Mouse (Mus musculus): ENCODE results near the gene Ccnc.
"Not testable (repeated sequence)": the region's sequence is repeated elsewhere in the genome, so short reads cannot be mapped to it uniquely, and the experiment has no call there.

The Ccnc gene

GRCm38 (mm10) chr4:21722752-21723334, 4.7 kb upstream of the Ccnc start:
- DNase-seq (ENCODE audit: inconsistent age in 2 of 2, low spot score in 1 of 2) = no peak

DNA sequence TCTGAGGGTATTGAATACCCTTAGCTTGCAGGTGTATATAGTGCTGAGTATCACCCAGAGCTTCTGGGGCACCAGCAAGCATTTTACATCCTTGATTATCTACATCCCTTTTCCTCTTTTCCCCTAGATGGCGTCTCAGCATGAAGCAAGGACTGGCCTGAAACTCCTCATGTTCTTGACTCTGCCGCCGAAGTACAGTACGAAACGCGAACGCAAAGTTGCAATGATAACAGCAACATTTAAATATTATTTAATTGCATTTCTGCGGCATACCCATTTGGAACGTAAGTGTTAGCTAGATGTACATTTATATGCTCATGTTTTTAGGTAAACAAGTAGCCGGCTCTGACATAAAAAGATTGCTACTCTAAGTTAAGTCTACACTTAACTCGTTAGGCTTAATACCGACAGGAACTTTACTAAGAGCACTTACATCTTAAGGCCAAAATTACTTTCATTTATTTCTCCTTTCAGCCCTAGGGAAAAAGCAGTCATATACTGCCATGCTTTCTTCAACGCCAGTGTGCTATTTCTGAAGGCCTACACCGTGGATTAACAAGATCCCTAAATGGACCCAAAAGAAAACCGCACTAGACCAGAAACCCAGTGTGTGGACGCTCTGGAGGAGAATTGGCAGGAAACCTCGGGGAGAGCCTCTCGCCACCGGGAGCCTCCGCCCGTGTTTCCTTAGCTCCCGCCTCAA, 438 bp upstream of the Ccnc start:
- peak; percentile 36 to 84 for DNase-seq (ENCODE audit: inconsistent age in 2 of 2, low spot score in 1 of 2)

- DNase-seq (ENCODE audit: inconsistent age in 2 of 2, low spot score in 1 of 2) = peak in 1 of 2 experiments; percentile 51
These were observed 11.7 kb downstream of the Ccnc start for GRCm38 (mm10) chr4:21739169-21739568.

DNA sequence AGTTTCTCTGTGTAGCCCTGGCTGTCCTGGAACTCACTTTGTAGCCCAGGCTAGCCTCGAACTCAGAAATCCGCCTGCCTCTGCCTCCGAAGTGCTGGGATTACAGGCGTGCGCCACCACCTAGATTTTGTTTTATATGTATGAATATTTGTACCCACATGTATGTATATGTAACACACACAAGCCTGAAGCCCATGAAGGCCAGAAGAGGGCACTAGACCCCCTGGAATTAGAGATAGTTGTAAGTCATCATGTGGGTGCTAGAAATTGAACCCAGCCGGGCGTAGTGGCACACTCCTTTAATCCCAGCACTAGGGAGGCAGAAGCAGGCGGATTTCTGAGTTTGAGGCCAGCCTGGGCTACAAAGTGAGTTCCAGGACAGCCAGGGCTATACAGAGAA, 16.6 kb downstream of the Ccnc start:
- DNase-seq (ENCODE audit: inconsistent age in 2 of 2, low spot score in 1 of 2) = not testable (repeated sequence)

GRCm38 (mm10) chr4:21745723-21746122, 18.2 kb downstream of the Ccnc start:
- no peak for DNase-seq (ENCODE audit: inconsistent age in 2 of 2, low spot score in 1 of 2)

GRCm38 (mm10) chr4:21755123-21755789, 27.8 kb downstream of the Ccnc start:
- no peak for DNase-seq (ENCODE audit: inconsistent age in 2 of 2, low spot score in 1 of 2)

DNA sequence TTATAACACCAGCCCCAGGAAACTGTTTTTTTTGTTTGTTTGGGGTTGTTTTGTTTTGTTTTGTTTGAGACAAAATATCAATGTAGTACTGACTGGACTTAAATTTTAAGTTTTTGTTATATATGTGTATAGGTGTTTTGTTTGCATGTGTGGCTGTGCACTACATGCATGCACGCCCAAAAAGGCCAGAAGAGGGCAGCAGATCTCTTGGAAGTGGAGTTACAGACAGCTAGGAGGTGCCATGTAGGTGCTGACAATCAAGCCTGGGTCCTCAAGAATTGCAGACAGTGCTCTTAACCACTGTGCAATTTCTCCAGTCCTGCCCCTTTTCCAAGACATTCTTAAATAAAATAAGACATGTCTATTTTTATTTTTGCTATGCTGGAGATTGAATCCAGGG, 31.4 kb downstream of the Ccnc start:
- no peak for DNase-seq (ENCODE audit: inconsistent age in 2 of 2, low spot score in 1 of 2)

- DNase-seq (ENCODE audit: inconsistent age in 2 of 2, low spot score in 1 of 2) = no peak
These were observed 34.1 kb downstream of the Ccnc start for GRCm38 (mm10) chr4:21761416-21762160.

- no peak for DNase-seq (ENCODE audit: inconsistent age in 2 of 2, low spot score in 1 of 2)
These were observed 36.3 kb downstream of the Ccnc start for GRCm38 (mm10) chr4:21763827-21764226.

DNA sequence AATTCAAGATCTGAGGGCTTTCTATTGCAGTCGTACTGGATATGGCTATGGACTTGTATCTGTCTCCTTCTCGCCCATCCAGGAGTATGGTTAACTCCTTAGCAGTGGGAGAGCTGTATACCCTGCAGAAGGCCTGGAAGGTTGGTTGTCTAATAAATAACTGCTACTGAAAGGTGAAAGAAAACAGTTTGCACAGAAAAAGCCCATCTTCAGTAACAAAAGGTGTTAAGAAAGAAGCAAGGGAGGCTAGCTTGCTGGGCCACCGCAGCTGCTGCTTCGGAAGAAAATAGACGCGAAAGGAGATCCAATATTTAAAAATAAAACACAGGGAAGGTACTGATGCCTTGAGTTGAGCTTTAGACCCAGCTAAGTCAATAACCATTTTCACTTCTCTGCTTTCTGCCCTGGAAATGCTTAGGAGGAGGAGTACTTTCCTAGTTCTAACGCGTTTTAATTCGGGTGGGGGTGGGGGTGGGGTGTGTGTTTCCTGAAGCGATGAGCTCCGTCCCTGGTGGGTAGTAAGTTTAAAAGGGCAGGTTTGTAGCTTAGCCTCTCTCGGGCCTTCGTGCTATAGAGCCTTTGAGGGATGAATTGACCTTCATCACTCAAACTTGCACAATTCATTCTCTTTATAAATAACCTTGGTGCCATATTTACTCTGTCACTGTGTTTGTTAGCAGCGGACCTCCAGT, 38.8 kb downstream of the Ccnc start:
- DNase-seq (ENCODE audit: inconsistent age in 2 of 2, low spot score in 1 of 2) = peak in 1 of 2 experiments; percentile 55

GRCm38 (mm10) chr4:21766863-21767304, 39.4 kb downstream of the Ccnc start, which contains the start of the genes Usp45 and Tstd3:
Gene Usp45, plus strand, starts transcription at chr4:21767156.
Gene Tstd3, minus strand, starts transcription at chr4:21767212.
- DNase-seq (ENCODE audit: inconsistent age in 2 of 2, low spot score in 1 of 2) = peak; percentile 77 to 93

GRCm38 (mm10) chr4:21771064-21771463, 43.6 kb downstream of the Ccnc start:
- no peak for DNase-seq (ENCODE audit: inconsistent age in 2 of 2, low spot score in 1 of 2)

- no peak for DNase-seq (ENCODE audit: inconsistent age in 2 of 2, low spot score in 1 of 2)
These were observed 44.8 kb downstream of the Ccnc start for GRCm38 (mm10) chr4:21772306-21772705.

DNA sequence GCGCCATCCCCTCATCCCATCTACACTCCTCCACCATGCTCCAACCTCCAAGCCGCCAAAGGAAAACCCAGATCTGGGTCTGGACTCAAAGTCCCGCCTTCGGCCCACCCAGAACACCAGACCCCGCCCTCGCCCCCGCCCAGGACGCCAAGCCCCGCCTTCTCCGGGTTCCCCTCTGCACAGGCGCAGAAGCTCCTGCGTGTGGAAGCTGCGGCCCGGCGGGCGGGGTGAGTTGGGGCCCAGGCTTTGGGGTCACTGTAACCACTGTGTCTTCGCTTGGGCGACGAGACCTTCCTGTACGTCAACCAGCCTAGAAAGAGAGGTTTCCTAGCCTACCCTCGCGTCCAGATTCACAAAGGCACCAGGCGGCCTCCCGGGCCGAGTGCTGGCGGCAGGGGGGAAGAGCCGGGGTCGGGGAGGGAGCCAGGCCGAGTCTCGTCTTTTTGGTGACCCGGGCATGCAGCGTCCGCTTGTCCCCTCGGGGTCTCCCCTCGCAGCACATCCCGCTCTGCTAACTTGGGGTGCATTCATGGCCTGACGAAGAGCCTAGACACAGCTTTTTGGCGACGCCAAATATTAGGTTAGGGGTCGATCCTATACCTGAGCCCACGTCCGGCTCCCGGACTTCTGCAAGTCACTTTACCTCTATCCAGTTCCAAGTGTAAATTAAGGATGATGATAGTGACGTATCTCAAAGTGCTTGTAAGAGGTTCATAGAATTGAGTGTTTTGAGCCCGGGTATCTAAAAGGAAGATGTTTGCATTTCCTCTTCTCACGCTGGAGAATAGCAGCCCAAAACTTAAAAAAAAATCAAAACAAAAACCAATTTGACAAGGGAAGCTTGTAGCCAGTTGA, 48.8 kb downstream of the Ccnc start:
- DNase-seq (ENCODE audit: inconsistent age in 2 of 2, low spot score in 1 of 2) = peak; percentile 92 to 99

DNA sequence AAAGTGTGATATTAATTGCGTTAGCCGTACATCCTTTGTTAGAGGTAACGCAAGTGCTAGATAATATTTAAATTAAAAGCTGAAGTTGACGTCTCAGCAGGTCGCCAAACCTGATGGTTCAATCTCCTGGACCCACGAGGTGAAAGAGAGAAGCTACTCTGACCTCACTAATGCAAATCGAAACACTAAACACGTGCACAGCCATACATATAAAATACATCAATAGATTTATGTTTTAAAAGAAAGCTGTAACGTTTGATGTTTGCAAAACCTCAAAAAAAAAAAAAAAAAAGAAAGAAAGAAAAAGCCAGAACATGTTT, 49.4 kb downstream of the Ccnc start:
- DNase-seq (ENCODE audit: inconsistent age in 2 of 2, low spot score in 1 of 2) = peak in 1 of 2 experiments; percentile 31

- DNase-seq (ENCODE audit: inconsistent age in 2 of 2, low spot score in 1 of 2) = no peak
These were observed 53.6 kb downstream of the Ccnc start for GRCm38 (mm10) chr4:21780816-21781726.

DNA sequence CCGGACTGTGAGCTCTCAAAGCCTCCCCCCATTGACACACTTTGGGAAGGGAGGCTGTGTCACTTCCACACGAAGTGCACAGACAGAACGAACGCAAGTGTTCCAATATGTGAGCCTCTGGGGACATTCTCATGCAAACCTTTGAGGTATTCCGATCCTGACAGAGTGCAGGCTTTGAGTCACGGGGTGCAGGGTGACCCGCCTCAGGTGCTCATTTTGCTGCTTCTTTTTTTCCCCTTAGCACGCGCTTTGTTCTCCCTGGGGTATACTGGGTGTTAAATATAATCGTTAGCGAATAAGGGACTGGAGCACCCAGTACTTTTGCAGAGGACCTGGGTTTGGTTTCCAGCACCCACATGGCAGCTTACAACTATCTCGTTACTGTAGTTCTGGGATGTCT, 58.8 kb downstream of the Ccnc start:
- no peak for DNase-seq (ENCODE audit: inconsistent age in 2 of 2, low spot score in 1 of 2)

- no peak for DNase-seq (ENCODE audit: inconsistent age in 2 of 2, low spot score in 1 of 2)
These were observed 61.4 kb downstream of the Ccnc start for GRCm38 (mm10) chr4:21788903-21789302.

- no peak for DNase-seq (ENCODE audit: inconsistent age in 2 of 2, low spot score in 1 of 2)
These were observed 62.3 kb downstream of the Ccnc start for GRCm38 (mm10) chr4:21789836-21790235.

Data from adrenal gland, adult (tissue).